ENCODE assay signal across 8 mouse cellular contexts in the genomic region with DNA sequence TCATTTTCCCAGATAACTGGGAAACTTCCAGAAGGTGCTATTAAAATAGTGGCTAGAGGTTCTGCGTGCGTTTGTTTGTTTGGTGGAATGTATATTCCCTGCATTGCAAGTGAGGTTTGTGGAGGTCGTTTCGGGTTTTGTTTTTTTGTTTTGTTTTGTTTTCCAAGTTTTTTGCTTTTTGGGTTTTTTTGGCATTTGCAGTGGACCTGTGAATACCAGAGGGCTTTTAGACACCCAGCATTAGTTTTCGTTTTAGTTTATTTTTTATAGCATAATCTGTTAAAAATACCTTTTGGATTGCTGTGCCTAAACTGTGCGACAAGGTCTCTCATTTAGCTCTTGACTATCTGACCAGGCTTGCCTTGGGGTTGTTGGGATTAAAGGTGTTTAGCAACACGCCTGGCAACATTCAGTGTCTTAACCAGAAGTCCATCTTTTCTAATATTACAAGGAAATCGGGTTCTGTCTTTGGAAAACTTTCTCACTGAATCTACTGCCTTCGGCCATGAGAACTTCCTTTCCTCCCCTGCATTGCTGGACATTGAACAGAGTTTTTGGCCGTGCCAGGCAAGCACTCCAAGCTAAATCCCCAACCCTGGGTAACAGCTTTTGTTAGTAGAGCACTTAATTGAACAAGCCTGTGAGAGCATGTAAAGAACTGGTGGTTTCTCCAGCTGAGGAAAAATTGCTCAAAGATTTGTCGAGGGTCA. TPM values are rescaled to one million over a fixed set of nuclear protein-coding genes. Genes with fewer than 3 reads are reported as not detected.
DNase-seq lines count a peak whose midpoint lies in the region; ATAC-seq and TF ChIP-seq lines count a peak whose summit lies in the region.

No protein-coding gene starts in this region.

- peak overlapping the region; percentile 99 for H3K4me3 ChIP-seq in heart, embryonic 12.5 days
- H3K4me3 ChIP-seq in ES-E14 (ENCODE audit: insufficient read depth in 1 of 2, low read depth in 1 of 2, low read length in 2 of 2, poor library complexity in 1 of 2, severe bottlenecking in 1 of 2) = peak overlapping the region; percentile 89 to 92

- WGBS in heart, embryonic 12.5 days = 6% methylated on average over 11 of the region's 11 CpGs

- H3K4me2 ChIP-seq in heart, embryonic 12.5 days = peak overlapping the region; percentile 97

- DNase-seq in heart, adult 8-10 months (ENCODE audit: low spot score) = no peak
- no peak for DNase-seq in ES-E14 (ENCODE audit: low read depth, low spot score)
- peak; percentile 56 for DNase-seq in gonadal fat pad, adult 2 months (ENCODE audit: low read depth)
- peak; percentile 28 for DNase-seq in lung, postnatal 25 days (ENCODE audit: low spot score)
- DNase-seq in adrenal gland, adult (ENCODE audit: inconsistent age in 2 of 2, low spot score in 1 of 2) = no peak
- DNase-seq in left cerebral cortex, adult 8-10 months (ENCODE audit: low spot score in 2 of 2) = no peak
- DNase-seq in cerebellum, adult 18-20 months = no peak

- peaks cover 15% of the 10 kb centered on the region for H3K4me1 ChIP-seq in heart, embryonic 12.5 days (replicated peaks)
- peaks cover 2 to 3% of the 10 kb centered on the region in 2 experiments; a peak in 2 of 4 replicates for H3K4me1 ChIP-seq in ES-E14 (ENCODE audit: control insufficient read depth in 2 of 2, insufficient read depth in 2 of 2, low read length in 2 of 2, poor library complexity in 1 of 2)

- peak overlapping the region; percentile 100 for H3K9ac ChIP-seq in heart, embryonic 12.5 days
- H3K9ac ChIP-seq in ES-E14 (ENCODE audit: insufficient read depth, low read depth, low read length, poor library complexity, severe bottlenecking) = peak overlapping the region; percentile 98

- no peaks in the 10 kb centered on the region for H3K9me3 ChIP-seq in heart, embryonic 12.5 days (replicated peaks)
- no peaks in the 10 kb centered on the region for H3K9me3 ChIP-seq in ES-E14 (ENCODE audit: control insufficient read depth, insufficient read depth, low read depth, low read length)

- H3K27me3 ChIP-seq in heart, embryonic 12.5 days (replicated peaks) = no peaks in the 10 kb centered on the region

- peak overlapping the region; percentile 94; the same call in 1 of the 2 replicates for H3K27ac ChIP-seq in heart, embryonic 12.5 days (ENCODE audit: poor library complexity, severe bottlenecking)
- H3K27ac ChIP-seq in ES-E14 (ENCODE audit: insufficient read depth, low read depth, low read length, poor library complexity, severe bottlenecking) = peak overlapping the region; percentile 95; the same call in 1 of the 2 replicates

- in situ Hi-C loops in ES-E14 (cut with MboI; ENCODE audit: low sequenced_read_pairs in 2 of 2, unreplicated experiment in 2 of 2) = loop anchor here in 1 of 2 experiments (25.0 kb wide), 1 partner anchor 412 kb away; no protein-coding TSS in a partner anchor

- ATAC-seq in heart, embryonic 12.5 days (ENCODE audit: insufficient number of reproducible peaks, low FRiP score) = no peak

- no peaks in the 10 kb centered on the region for H3K36me3 ChIP-seq in heart, embryonic 12.5 days
- peaks cover 3% of the 10 kb centered on the region for H3K36me3 ChIP-seq in ES-E14 (ENCODE audit: control insufficient read depth, insufficient read depth, low read length, poor library complexity, severe bottlenecking)

TF ChIP-seq in ES-E14, 5 proteins besides CTCF, POLR2A, EP300 and RAD21:
- TF ChIP-seq HCFC1 (IDR thresholded peaks at IDR 0.05; ENCODE audit: borderline replicate concordance, insufficient read depth, low read length) (no peak), ZC3H11A (IDR thresholded peaks at IDR 0.05; ENCODE audit: borderline replicate concordance, low read depth, low read length) (no peak), MAFK (IDR thresholded peaks at IDR 0.05; ENCODE audit: insufficient read depth, low read depth, low read length) (no peak)
TF ChIP-seq in ES-E14: peak in this region for 0.

RNA-seq across cellular contexts. Expression of gene Eif4b, which starts 1.5 kb away (rescaled TPM):
- 79.9 and 80.2 TPM in 2 replicates for polyA plus RNA-seq in heart, embryonic 12.5 days (2016; fragmentation: Nextera tagmentation; extraction: Ambion mirVana)
- 100 to 1,000 TPM; 161 to 190 (median 169) TPM for total RNA-seq in heart, adult 8-10 months (2022)
- 361 and 417 TPM in 2 replicates for total RNA-seq in ES-E14 (2012; rRNA removed)
- 72.3 and 133 TPM in 2 replicates for polyA plus RNA-seq in gonadal fat pad, adult 2 months (2012; rRNA removed)
- 100 to 1,000 TPM; 191 to 203 (median 200) TPM for total RNA-seq in left cerebral cortex, adult 8-10 months (2022)

RNA-seq across cellular contexts. Expression of gene Tns2, which starts 25.2 kb away (rescaled TPM):
- 35.3 and 38.7 TPM in 2 replicates for polyA plus RNA-seq in heart, embryonic 12.5 days (2016; fragmentation: Nextera tagmentation; extraction: Ambion mirVana)
- 100 to 1,000 TPM; 123 to 146 (median 133) TPM for total RNA-seq in heart, adult 8-10 months (2022)
- 4.5 and 4.9 TPM in 2 replicates for total RNA-seq in ES-E14 (2012; rRNA removed)
- polyA plus RNA-seq in gonadal fat pad, adult 2 months (2012; rRNA removed) = 92.6 and 151 TPM in 2 replicates
- total RNA-seq in left cerebral cortex, adult 8-10 months (2022) = 10 to 100 TPM; 23.3 to 29.5 (median 24.3) TPM

RNA-seq across cellular contexts. Expression of gene Krt18, which starts 47.1 kb away (rescaled TPM):
- polyA plus RNA-seq in heart, embryonic 12.5 days (2016; fragmentation: Nextera tagmentation; extraction: Ambion mirVana) = 30.8 and 38.0 TPM in 2 replicates
- total RNA-seq in heart, adult 8-10 months (2022) = 1 to 10 TPM; 1.9 to 3.9 (median 2.5) TPM
- total RNA-seq in ES-E14 (2012; rRNA removed) = 266 and 382 TPM in 2 replicates
- polyA plus RNA-seq in gonadal fat pad, adult 2 months (2012; rRNA removed) = 184 and 254 TPM in 2 replicates
- 1 to 10 TPM in 2 of 4 experiments, under 1 TPM in 2; 0.26 to 2.5 (median 1.3) TPM for total RNA-seq in left cerebral cortex, adult 8-10 months (2022)

Comparison
In these comparisons a context has a peak if more than half of its experiments do, and no peak if none do; other contexts are left out.
1. DNase-seq: peak in gonadal fat pad, adult 2 months (single experiment) and lung, postnatal 25 days (single experiment); none in heart, adult 8-10 months (single experiment), ES-E14 (single experiment), adrenal gland, adult (0 of 2), left cerebral cortex, adult 8-10 months (0 of 2) and cerebellum, adult 18-20 months (0 of 2).
2. RNA of gene Tns2, which starts 25.2 kb away (total RNA-seq): 123 to 146 TPM in heart, adult 8-10 months; 23.3 to 29.5 TPM in left cerebral cortex, adult 8-10 months and 4.5 to 4.9 TPM in ES-E14; every median in the first group is over 4 times any median in the second.
3. RNA of gene Krt18, which starts 47.1 kb away (total RNA-seq): 266 to 382 TPM in ES-E14; 1.9 to 3.9 TPM in heart, adult 8-10 months and 0.26 to 2.5 TPM in left cerebral cortex, adult 8-10 months; every median in the first group is over 10 times any median in the second.